Mouse (Mus musculus): ENCODE measurements around the gene C1qtnf5.
A peak's percentile ranks its signal among the peaks of the same experiment; 100 is the strongest.

Gene C1qtnf5

GRCm38 (mm10) chr9:44107110-44107509 is at the start of gene C1qtnf5:
TSS of gene C1qtnf5 (plus strand) at chr9:44107245.
- DNase-seq, result peak; percentile 90

DNA sequence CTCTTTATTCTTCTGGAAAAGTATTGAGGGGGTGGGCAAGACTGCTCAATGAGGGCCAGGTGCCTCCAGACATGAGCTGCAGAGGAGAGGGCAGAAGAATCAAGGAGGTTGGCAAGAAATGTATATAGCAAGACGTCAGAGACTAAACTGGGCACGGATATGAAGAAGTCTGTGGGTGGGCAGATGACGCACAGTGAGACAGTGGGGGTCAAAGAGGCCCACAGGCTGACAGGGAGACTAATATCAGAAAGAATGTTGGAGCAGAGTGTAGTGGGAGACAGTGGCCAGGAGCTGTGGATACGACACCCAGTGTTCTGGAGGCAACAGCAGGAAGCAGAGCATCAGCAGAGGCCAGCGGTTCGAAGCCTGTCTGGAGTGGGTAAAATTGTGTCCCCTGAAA is 48.4 kb upstream of the C1qtnf5 start:
- no peak for DNase-seq

GRCm38 (mm10) chr9:44065177-44065576 is 41.9 kb upstream of the C1qtnf5 start:
- no peak for DNase-seq

DNA sequence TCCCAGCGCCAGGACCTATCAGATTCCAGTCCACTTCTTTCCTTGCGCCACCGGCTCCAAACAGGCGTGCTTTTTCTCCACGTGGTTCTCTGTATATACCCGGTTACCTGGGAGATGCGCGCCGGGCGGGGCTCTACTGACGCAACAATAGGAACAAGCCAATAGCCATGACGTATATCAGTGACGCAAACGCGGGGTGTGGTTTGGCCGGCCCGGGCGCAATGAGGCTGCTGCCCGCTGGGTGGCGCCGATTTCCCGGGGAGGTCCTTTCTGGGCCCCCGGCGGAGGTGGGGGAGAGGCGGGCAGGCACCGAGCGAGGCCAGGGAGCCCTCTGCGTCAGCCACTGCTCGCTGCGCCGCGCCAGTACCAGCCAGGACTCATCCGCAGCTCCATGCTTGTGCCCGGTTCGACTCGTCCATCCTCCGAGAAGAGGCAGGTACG is 40.2 kb upstream of the C1qtnf5 start, which contains the start of gene Usp2:
TSS of gene Usp2 (plus strand) at position 237 of the 441 bp plus-strand sequence.
- peak; percentile 100 for DNase-seq

DNA sequence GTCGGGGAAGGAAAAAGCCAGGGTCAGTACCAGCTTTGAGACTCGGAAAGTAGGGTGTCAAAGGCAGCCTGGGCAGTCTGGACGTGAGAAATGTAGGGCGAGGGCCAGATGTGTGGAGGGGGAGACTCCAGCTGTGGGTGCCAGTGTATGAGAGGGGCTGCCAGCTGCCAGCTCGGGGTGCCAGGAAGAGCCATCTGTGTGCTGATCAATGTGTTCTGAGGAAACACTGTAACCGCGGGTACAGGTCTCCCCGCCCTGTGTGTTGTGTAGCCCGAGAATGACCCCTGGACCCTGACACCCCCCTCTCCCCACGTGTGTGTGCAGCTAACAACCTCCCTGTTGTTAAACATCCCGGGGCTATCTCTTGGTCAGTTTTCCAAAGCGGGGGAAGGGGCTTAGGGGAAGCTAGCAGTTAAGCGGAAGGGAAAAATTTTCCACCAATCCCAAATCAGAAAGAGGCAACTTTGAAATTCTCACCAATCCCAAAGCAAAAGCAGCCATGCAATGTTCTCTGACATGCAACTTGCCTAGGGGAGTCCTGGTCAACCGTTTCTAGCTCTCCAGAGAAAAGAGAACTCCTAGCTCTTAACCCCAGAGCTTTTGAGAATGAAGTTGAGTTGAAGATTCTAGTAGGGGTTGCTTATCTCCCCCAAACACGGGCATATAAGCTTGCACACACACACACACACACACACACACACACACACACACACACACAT is 39.6 kb upstream of the C1qtnf5 start:
- DNase-seq, result no peak

DNA sequence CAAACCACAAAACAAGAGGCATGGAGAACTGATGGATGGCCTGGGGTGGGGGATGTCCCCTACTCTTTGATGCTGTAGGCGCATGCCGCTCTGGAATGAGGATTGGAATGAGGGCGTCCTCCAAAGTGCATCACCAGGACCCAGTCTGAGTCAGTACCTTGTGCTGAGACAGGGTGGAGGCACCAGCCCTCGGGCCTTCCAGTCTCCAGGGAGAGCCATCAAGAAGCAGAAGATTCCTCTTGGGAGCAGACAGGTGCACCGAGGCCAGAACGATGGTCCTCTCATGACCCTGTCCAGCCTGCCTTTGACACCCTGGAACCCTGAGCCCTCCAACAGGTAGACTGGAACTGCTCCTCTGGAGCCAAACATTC is 39.1 kb upstream of the C1qtnf5 start:
- no peak for DNase-seq

GRCm38 (mm10) chr9:44069252-44069651 is 37.8 kb upstream of the C1qtnf5 start:
- DNase-seq, result no peak

DNA sequence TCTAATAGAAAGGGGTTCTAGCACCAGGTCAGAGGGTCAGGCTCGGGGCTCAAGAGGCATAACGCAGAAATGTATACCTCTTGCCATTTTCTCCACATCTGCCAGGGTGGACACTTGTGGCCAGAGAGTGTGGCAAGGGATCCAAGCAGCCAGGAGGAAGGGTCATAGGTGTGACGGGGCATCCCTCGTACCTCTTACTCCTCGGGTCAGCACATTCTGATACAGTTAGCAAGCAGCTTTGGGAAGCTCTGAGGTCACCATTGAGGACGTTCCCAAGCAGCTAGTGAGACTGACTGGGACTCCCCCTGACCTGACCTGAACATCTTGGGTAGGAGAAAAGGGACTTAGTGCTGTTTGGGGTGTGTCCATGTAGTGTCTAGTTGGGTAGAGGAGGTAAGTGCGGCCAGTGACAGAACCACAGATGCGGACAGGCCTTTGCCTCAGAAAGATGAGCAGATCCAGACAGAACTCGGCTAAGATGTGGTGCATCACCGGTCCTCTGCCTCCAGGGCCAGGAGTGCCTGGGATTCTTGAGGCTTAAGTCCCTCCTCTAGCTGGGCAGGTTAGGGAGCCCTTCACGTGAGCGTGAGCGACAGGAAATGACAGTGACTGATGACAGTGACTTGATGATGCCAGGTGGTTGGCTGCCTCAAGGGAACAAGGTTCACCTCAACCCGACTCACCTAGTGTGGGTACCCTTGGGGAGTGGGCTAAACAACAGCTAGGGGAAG is 36.8 kb upstream of the C1qtnf5 start:
- no peak for DNase-seq

DNA sequence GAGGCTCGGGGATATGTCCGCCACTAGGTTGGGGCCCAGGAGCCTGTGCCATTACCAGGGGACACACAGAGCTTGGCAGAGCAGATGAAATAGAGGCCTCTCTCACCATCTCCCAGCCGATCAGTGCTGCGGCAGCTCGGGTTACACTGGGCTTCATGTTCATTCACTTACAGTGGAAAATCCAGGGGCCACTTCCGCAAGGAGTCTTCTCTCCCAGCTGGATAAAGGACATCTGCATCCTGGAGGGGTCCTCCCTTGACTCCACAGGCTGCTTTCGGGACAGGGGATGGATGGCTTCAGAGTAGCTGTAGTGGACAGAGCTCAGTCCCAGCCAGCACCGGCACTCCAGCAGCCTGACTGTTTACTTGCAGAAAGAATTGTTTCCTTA is 36.2 kb upstream of the C1qtnf5 start:
- DNase-seq, result no peak

DNA sequence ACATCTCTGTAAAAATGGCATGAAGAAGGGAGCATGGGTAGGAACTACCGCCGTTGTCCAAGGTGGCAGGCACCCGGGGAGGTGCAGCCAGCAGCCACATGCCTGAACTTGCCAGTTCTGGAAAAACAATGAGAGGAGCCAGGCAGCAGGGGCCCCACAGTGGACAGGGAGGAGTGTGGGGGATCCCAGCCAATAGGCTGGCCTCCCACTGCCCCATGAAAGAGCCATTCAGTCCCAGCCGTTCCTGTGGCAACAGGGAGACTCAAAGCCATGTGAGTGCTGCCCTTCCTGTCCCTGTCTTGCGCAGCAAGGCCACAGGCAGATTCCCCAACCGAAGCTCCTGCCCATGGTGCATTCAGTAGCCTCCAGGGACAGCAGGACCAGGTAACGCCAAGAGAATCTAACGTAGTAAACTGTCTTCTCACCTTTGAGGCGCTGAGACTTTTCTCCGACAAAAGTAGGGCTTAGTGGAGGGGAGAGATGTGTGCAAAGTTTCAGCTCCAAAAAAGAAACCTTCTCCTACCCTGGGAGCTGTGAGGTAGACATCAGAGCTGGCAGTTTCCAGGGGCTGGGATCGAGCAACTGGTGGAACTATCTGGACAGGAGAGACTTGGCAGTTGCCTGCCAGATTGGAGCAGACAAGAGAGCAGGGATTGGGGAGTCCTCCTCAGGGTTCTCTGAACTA is 35.0 kb upstream of the C1qtnf5 start:
- no peak for DNase-seq

DNA sequence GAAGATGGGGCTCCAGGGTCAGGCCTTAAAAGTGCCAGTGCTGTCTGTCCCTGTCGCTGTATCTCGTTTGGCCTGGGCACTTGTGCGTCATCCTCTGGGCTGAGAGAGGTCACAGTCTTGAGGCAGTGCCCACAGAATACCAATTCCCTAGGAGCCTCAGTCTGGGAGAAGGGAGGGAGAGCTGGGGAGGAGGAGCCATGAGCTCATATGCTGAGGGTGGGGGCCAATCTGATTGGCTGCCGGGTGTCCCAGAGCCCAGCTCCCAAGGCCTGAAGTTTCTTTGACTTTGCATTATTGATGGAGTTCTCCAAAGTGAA is 34.5 kb upstream of the C1qtnf5 start:
- peak; percentile 34 for DNase-seq

DNA sequence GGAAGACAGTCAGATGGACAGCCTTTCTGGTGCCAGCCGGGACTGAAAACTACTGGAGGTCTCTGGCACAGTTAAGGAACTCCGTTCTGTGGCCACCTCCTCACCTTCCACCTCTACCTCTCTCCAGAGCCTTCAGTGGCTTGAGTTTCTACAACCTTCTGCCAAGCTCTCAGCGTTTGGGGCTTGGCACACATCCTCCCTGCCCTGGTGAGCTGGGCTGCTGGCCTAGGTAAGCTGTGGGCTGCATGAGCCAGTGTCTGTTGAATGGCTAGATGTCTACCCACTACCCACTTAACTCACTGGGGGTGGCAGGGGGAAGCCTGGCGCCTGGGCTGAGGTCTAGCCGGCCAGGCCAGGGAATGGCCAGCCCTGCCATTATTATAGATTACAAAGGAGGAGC is 33.9 kb upstream of the C1qtnf5 start:
- DNase-seq, result no peak

- DNase-seq, result peak; percentile 67
Observed at GRCm38 (mm10) chr9:44074395-44075275, 32.4 kb upstream of the C1qtnf5 start.

DNA sequence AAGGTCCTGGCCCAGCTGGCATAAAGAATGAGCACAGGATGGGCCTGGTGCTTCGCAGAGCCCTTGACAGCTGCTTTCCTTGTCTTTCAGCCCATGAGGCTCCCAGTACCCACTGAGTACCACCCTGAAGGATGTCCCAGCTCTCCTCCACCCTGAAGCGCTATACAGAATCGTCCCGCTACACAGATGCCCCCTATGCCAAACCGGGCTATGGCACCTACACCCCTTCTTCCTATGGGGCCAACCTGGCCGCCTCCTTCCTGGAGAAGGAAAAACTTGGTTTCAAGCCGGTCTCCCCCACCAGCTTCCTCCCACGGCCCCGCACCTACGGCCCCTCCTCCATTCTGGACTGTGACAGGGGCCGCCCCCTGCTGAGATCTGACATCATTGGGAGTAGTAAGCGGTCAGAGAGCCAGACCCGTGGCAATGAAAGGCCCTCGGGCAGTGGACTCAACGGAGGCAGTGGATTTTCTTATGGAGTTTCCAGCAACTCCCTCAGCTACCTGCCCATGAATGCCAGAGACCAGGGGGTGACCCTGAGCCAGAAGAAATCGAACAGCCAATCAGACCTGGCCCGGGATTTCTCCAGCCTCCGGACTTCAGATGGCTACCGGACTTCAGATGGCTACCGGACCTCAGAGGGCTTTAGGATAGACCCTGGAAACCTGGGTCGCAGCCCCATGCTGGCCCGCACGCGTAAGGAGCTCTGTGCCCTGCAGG is 31.6 kb upstream of the C1qtnf5 start:
- no peak for DNase-seq

DNA sequence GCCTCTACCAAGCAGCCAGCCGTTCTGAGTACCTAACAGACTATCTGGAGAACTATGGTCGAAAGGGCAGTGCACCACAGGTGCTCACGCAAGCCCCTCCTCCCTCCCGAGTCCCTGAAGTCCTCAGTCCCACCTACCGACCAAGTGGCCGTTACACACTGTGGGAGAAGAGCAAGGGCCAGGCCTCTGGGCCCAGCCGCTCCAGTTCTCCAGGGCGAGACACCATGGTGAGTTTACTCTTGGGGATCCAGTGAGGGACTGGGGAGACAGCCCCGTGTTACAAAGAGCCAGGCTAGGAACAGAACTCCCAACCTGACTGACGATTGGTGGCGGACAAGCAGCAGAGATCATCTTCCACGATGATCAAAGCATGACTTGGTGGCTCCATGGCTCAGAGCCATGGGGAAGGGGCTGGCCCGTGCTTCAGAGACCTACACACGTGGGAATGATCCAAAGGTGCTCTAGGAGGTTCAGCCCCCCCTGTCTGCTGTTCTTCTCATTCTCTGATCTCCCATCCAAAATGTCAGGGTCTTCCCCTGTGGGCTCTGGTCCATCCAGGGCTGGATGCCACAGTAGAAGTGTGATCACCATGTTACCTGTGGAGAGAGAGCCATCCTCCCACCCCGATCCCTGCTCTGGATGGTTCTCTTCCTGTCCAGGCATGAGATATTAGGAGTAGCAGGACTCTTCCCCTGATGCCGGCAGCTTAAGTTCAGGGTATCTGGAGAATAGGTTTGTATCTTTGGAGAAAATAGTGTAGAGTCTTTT is 30.9 kb upstream of the C1qtnf5 start:
- DNase-seq, result no peak

GRCm38 (mm10) chr9:44076764-44077120 is 30.3 kb upstream of the C1qtnf5 start:
- peak; percentile 86 for DNase-seq

DNA sequence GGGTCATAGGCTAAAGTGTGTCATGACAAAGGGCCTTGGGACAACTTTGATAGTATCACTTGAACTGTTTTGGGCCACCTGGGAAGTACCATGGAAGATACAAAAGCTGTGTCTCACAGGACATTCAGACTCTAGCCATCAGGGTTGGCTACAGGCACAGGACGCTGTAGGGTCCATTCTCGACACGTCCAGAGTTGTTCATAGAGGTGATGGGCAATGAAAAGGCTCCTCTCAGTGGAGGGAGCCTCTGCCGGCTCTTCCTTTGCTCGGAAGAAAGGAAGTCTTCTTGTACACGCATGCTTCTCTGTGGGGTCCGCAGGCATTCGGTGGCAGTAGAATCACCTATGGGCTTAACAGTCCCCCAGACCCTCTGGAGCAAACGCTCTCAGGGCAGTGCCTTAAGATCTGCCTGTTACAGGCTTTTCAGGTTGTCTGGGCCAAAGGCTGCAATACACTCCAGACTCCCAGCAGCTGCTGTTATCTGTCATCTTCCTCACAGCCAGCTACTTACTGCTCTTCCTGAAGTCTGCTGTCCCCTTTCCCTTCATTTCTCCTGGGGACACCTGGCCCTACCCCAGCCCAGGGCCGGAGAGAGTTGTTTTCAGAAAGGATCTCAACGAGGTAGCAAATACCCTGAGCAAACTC is 29.7 kb upstream of the C1qtnf5 start:
- no peak for DNase-seq

- peak; percentile 13 for DNase-seq
Observed at GRCm38 (mm10) chr9:44078136-44078797, 28.8 kb upstream of the C1qtnf5 start.

DNA sequence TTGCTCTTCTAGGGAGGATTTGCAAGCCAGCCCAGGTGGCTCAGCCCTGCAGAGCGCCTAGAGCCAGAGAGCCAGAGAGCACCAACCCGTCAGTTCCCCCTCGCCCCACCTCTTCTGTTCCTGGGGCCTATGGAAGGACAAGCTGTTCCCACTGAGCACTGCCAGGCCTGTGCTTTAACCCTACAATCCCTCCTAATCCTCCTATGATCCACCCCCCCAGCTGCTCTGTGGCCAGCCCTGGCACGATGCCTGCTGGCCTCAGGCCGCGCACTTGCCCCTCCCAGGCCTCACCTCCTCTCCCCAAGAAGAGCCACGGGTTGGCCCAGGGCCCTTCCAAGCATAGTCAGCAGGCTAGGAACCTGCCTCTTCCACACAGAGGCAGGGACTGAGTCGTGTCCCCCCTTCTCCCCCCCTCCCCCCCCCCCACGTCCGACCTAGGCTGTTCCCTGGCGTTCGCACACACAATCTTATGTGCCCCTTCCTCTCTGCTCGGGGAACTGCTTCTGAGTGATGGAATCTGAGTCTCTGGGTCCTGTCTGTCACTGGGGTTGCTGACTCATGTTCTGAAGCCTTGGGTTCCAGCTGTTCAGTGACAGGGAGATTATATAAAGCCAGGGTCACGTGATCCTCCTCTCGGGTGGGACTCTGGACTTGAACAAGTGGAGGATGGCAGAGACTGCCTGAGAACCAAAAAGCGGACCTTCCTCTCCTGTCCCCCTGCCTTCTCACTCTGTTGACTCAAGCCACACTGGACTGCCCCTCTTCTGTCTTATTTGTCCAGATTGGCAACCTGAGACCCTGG is 27.9 kb upstream of the C1qtnf5 start:
- peak; percentile 91 for DNase-seq

Data from lung, postnatal 36 days (tissue).